Comparison of ENCODE assay signal across 8 mouse cellular contexts in the genomic region with DNA sequence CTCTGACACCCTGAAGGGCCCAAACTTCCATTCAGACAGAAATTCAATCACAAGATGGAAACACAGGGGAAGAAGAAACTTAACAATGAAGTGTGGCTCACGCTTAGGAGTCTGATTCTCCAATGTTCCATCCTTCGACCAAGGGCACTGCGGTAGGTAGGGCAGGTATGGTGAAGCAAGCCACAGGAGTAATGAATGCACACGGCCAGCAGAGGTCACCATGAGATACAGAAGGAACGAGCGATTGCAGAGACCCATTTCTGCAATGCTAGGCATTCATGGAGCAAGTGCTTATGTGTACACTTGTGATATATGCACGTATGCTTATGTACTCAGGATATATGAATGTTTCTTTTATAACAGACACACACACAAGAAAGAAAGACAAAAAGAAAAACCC. TPM values are rescaled to one million over a fixed set of nuclear protein-coding genes. Genes with fewer than 3 reads are reported as not detected.
DNase-seq lines count a peak whose midpoint lies in the region; ATAC-seq lines count a peak whose summit lies in the region.

No protein-coding gene starts in this region.

- H3K4me2 ChIP-seq in midbrain, embryonic 14.5 days (ENCODE audit: low read length), result no peak overlapping the region
- H3K4me2 ChIP-seq in midbrain, embryonic 11.5 days, result no peak overlapping the region

- no peaks in the 10 kb centered on the region for H3K4me1 ChIP-seq in midbrain, embryonic 14.5 days (ENCODE audit: control insufficient read depth, insufficient read depth, low read length)
- no peaks in the 10 kb centered on the region for H3K4me1 ChIP-seq in midbrain, embryonic 11.5 days (ENCODE audit: control insufficient read depth, insufficient read depth, low read length)

- no peak for ATAC-seq in cerebellum, adult (ENCODE audit: insufficient number of reproducible peaks, low FRiP score, low TSS enrichment)
- ATAC-seq in midbrain, embryonic 14.5 days (ENCODE audit: low FRiP score, low TSS enrichment), result no peak
- no peak; the same call in 1 of the 2 replicates for ATAC-seq in midbrain, embryonic 11.5 days (ENCODE audit: low FRiP score)
- peak; percentile 83 to 86; a peak in 3 of 4 replicates for ATAC-seq in hematopoietic stem cell, adult 5-6 weeks (replicated peaks in 1 of 2; ENCODE audit: insufficient read depth in 1 of 2, low FRiP score in 2 of 2, low TSS enrichment in 1 of 2, low read depth in 1 of 2, poor library complexity in 2 of 2, severe bottlenecking in 2 of 2)
- ATAC-seq in megakaryocyte, adult 5-6 weeks (ENCODE audit: poor library complexity, severe bottlenecking), result peak; percentile 94

- DNase-seq in cerebellum, postnatal 10 days, result peak; percentile 66
- peak; percentile 51 for DNase-seq in midbrain, embryonic 14.5 days
- DNase-seq in midbrain, embryonic 11.5 days (ENCODE audit: low spot score, missing footprints), result no peak
- DNase-seq in adrenal gland, postnatal 36 days, result peak; percentile 22 to 35
- no peak for DNase-seq in gastrocnemius, postnatal 25 days

- no peak overlapping the region for H3K9ac ChIP-seq in midbrain, embryonic 14.5 days (replicated peaks; ENCODE audit: low read length)
- no peak overlapping the region for H3K9ac ChIP-seq in midbrain, embryonic 11.5 days (ENCODE audit: low read length)

- H3K27me3 ChIP-seq in midbrain, embryonic 14.5 days (ENCODE audit: control insufficient read depth, insufficient read depth, low read length), result no peaks in the 10 kb centered on the region
- H3K27me3 ChIP-seq in midbrain, embryonic 11.5 days (ENCODE audit: control insufficient read depth, insufficient read depth, low read length), result no peaks in the 10 kb centered on the region

- H3K36me3 ChIP-seq in midbrain, embryonic 14.5 days (ENCODE audit: control insufficient read depth, insufficient read depth, low read length), result peaks cover 72% of the 10 kb centered on the region
- H3K36me3 ChIP-seq in midbrain, embryonic 11.5 days (ENCODE audit: control insufficient read depth, insufficient read depth, low read length), result peaks cover 2% of the 10 kb centered on the region; the same call in 1 of the 2 replicates

- H3K4me3 ChIP-seq in midbrain, embryonic 14.5 days (replicated peaks; ENCODE audit: low read depth, low read length), result no peak overlapping the region
- H3K4me3 ChIP-seq in midbrain, embryonic 11.5 days (ENCODE audit: low read depth, low read length), result no peak overlapping the region

- H3K9me3 ChIP-seq in midbrain, embryonic 14.5 days (ENCODE audit: control insufficient read depth, low read length), result no peaks in the 10 kb centered on the region
- H3K9me3 ChIP-seq in midbrain, embryonic 11.5 days (ENCODE audit: control insufficient read depth, low read length), result no peaks in the 10 kb centered on the region

- 80% methylated on average over 7 of the region's 7 CpGs for WGBS in midbrain, embryonic 14.5 days
- 70% methylated on average over 7 of the region's 7 CpGs for WGBS in midbrain, embryonic 11.5 days

- no peak overlapping the region for H3K27ac ChIP-seq in midbrain, embryonic 14.5 days (replicated peaks; ENCODE audit: low read depth, low read length)
- no peak overlapping the region for H3K27ac ChIP-seq in midbrain, embryonic 11.5 days (ENCODE audit: low read depth, low read length)

RNA-seq across cellular contexts. Expression of a gene that starts 26.9 kb away (rescaled TPM):
- 20.1 and 25.7 TPM in 2 replicates for polyA plus RNA-seq in midbrain, embryonic 14.5 days (2014; fragmentation: Nextera tagmentation; extraction: Ambion mirVana)
- polyA plus RNA-seq in midbrain, embryonic 11.5 days (2014; fragmentation: Nextera tagmentation; extraction: Ambion mirVana), result 29.1 and 31.8 TPM in 2 replicates
- total RNA-seq in adrenal gland, postnatal 36 days (2021), result 100 to 1,000 TPM in 1 of 2 experiments, 10 to 100 TPM in 1; 86.7 to 120 TPM
- total RNA-seq in hematopoietic stem cell, adult 5-6 weeks (2017), result 6.9 and 18.2 TPM in 2 replicates
- 14.4 and 17.9 TPM in 2 replicates for total RNA-seq in megakaryocyte, adult 5-6 weeks (2015)
- 5.0 and 5.5 TPM in 2 replicates for total RNA-seq in megakaryocyte, adult 5-6 weeks (2017)
- total RNA-seq in gastrocnemius, postnatal 25 days (2021), result 10 to 100 TPM; 33.0 to 37.0 TPM

RNA-seq across cellular contexts. Expression of a gene that starts 36.3 kb away (rescaled TPM):
- polyA plus RNA-seq in midbrain, embryonic 14.5 days (2014; fragmentation: Nextera tagmentation; extraction: Ambion mirVana), result 105 and 107 TPM in 2 replicates
- polyA plus RNA-seq in midbrain, embryonic 11.5 days (2014; fragmentation: Nextera tagmentation; extraction: Ambion mirVana), result 101 and 105 TPM in 2 replicates
- 10 to 100 TPM; 74.5 to 78.0 TPM for total RNA-seq in adrenal gland, postnatal 36 days (2021)
- 476 and 482 TPM in 2 replicates for total RNA-seq in hematopoietic stem cell, adult 5-6 weeks (2017)
- total RNA-seq in megakaryocyte, adult 5-6 weeks (2015), result 131 and 137 TPM in 2 replicates
- 154 and 189 TPM in 2 replicates for total RNA-seq in megakaryocyte, adult 5-6 weeks (2017)
- 10 to 100 TPM; 72.4 to 77.8 TPM for total RNA-seq in gastrocnemius, postnatal 25 days (2021)

Comparison
In these comparisons a context has a peak if more than half of its experiments do, and no peak if none do; other contexts are left out.
1. DNase-seq: peak in cerebellum, postnatal 10 days (2 of 2), midbrain, embryonic 14.5 days (single experiment) and adrenal gland, postnatal 36 days (2 of 2); none in midbrain, embryonic 11.5 days (single experiment) and gastrocnemius, postnatal 25 days (single experiment).
2. ATAC-seq: peak in hematopoietic stem cell, adult 5-6 weeks (2 of 2) and megakaryocyte, adult 5-6 weeks (single experiment); none in cerebellum, adult (single experiment), midbrain, embryonic 14.5 days (single experiment) and midbrain, embryonic 11.5 days (single experiment).